Mouse (Mus musculus) lung, postnatal 0 days (tissue): ENCODE measurements around the gene Snrpb2.

Source experiments
- CTCF ChIP-seq: IDR thresholded peaks from 2 replicates; pipeline ENCODE4 v1.5.1; 2016; ENCODE audit warnings: antibody characterized with exemption, mild to moderate bottlenecking
- EP300 ChIP-seq: IDR thresholded peaks from 2 replicates; pipeline ENCODE4 v1.6.1; 2016; ENCODE audit warnings: antibody characterized with exemption, mild to moderate bottlenecking, control low read depth

GRCm38 (mm10) chr2:143078198-143078851, 15.5 kb downstream of the Snrpb2 start, which contains the start of gene Otor:
- TF ChIP-seq CTCF (no peak), EP300 (no peak)
